Mouse (Mus musculus) heart, adult 2 months (tissue): ENCODE data around the gene Rpl7l1. TPM values are rescaled to one million over a fixed set of nuclear protein-coding genes. Genes with fewer than 3 reads are reported as not detected.

Experiments used
- DNase-seq, 2 experiments: peaks; one replicate each; pipeline ENCODE4 v3.0.0; 2021
- H3K27ac ChIP-seq: fragments of 200-600 bp; 2 replicates; pipeline ENCODE4 v1.8.1; 2022
- H3K27me3 ChIP-seq: fragments of 200-500 bp; 2 replicates; pipeline ENCODE4 v1.6.1; 2012; ENCODE audit warnings: mild to moderate bottlenecking, low read length, inconsistent platforms, mixed read lengths; ENCODE audit not compliant: control insufficient read depth, insufficient read depth
- H3K36me3 ChIP-seq: fragments of 200-500 bp; 2 replicates; pipeline ENCODE4 v1.6.1; 2012; ENCODE audit warnings: low read length, inconsistent platforms; ENCODE audit not compliant: control insufficient read depth, insufficient read depth
- H3K4me1 ChIP-seq: fragments of 200-500 bp; 2 replicates; pipeline ENCODE4 v1.6.1; 2011; ENCODE audit warnings: low read length; ENCODE audit not compliant: control insufficient read depth, insufficient read depth
- H3K4me3 ChIP-seq: fragments of 200-600 bp; 2 replicates; pipeline ENCODE4 v1.8.1; 2022
- H3K79me2 ChIP-seq: fragments of 200-500 bp; replicated peaks from 2 replicates; pipeline ENCODE4 v1.6.1; 2012; ENCODE audit warnings: mild to moderate bottlenecking, inconsistent platforms, low read length, moderate library complexity, mixed read lengths; ENCODE audit not compliant: control insufficient read depth, insufficient read depth
- H3K9ac ChIP-seq: fragments of 200-500 bp; 2 replicates; pipeline ENCODE4 v1.6.1; 2012; ENCODE audit warnings: low read depth, mild to moderate bottlenecking, control low read depth, inconsistent platforms, low read length, mixed read lengths
- CTCF ChIP-seq: fragments of 200-600 bp; IDR thresholded peaks from 2 replicates; pipeline ENCODE4 v1.8.1; 2022; ENCODE audit warnings: antibody characterized with exemption, mild to moderate bottlenecking, moderate library complexity
- EP300 ChIP-seq: fragments of 200-500 bp; IDR thresholded peaks from 2 replicates; pipeline ENCODE4 v1.6.1; 2011; ENCODE audit warnings: low read depth, low read length, control low read depth; ENCODE audit not compliant: insufficient read depth
- POLR2A ChIP-seq: fragments of 200-500 bp; IDR thresholded peaks from 2 replicates; pipeline ENCODE4 v1.6.1; 2011; ENCODE audit warnings: mild to moderate bottlenecking, low read depth, low read length, control low read depth; ENCODE audit not compliant: insufficient read depth
- WGBS: fragments of 180-500 bp; shearing (Covaris S2); methylation state at CpG from one replicate; pipeline ENCODE4 v1.1.7; 2018; 5-methylcytosine and 5-hydroxymethylcytosine counted together
- intact Hi-C: fragments of 180-260 bp; cut with DNase I; formaldehyde crosslinking; loops from one replicate; pipeline ENCODE4 v1.15.1; 2025
- polyA plus RNA-seq: library from polyadenylated mRNA; depleted of rRNA; stranded (reverse); fragments of >200 nt; gene quantifications from 2 replicates; pipeline ENCODE4 v1.2.3, GENCODE M21; 2012
- total RNA-seq, 2 experiments: library from RNA; stranded (reverse); gene quantifications; 2 replicates each; pipeline ENCODE4 v1.2.3; 2021

Rpl7l1 gene
- total and polyA plus RNA-seq, 3 experiments = 19.4 to 54.0 (median 54.0) TPM

- no peaks in the 10 kb centered on the region for H3K79me2 ChIP-seq
- TF ChIP-seq EP300 = no peak
- TF ChIP-seq POLR2A = no peak
- TF ChIP-seq CTCF = no peak
- intact Hi-C loops = no loop called here
- no peak overlapping the region for H3K9ac ChIP-seq
- DNase-seq = no peak
- no peaks in the 10 kb centered on the region for H3K4me1 ChIP-seq
- no peak overlapping the region for H3K4me3 ChIP-seq
- no peak overlapping the region for H3K27ac ChIP-seq
- no peaks in the 10 kb centered on the region for H3K36me3 ChIP-seq
- H3K27me3 ChIP-seq = no peaks in the 10 kb centered on the region
- WGBS = 85% methylated on average over 5 of the region's 5 CpGs
Observed at GRCm38 (mm10) chr17:46786952-46787351, 4.5 kb upstream of the Rpl7l1 start.

- no peak for DNase-seq
- Histone ChIP-seq H3K27ac (peak overlapping the region; percentile 83), H3K9ac (no peak overlapping the region), H3K79me2 (no peaks in the 10 kb centered on the region), H3K36me3 (peaks cover 5% of the 10 kb centered on the region), H3K4me3 (peak overlapping the region; percentile 66), H3K27me3 (no peaks in the 10 kb centered on the region), H3K4me1 (no peaks in the 10 kb centered on the region; the same call in 1 of the 2 replicates)
- TF ChIP-seq EP300 (no peak), POLR2A (no peak), CTCF (no peak)
- WGBS = 87% methylated on average over 2 of the region's 2 CpGs
- intact Hi-C loops = loop anchor here (2.0 kb wide), 1 partner anchor 76 kb away; the partner anchor contains the start of gene Bicral
Observed at GRCm38 (mm10) chr17:46783222-46783565, 722 bp upstream of the Rpl7l1 start.

DNA sequence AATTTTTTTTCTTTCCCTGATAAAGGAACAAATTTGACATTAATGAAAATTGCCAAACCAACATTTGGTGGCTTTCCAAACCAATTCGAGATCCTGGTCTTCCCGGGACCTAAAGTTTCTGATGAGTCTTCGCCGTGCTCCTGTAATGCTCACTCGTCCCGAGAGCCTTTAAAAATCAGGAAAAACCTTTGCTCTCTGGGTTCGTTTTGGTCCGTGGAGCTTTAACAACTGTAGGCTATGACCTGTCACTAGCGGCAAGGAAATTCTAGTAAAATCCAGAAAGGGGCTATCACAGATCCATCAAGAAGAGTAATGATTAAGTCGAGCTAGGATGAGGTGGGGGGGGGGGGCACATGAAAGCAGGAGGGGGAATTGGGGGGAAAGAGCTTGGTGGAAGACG, 596 bp downstream of the Rpl7l1 start:
- no peaks in the 10 kb centered on the region for H3K27me3 ChIP-seq
- H3K9ac ChIP-seq = peak overlapping the region; percentile 46
- TF ChIP-seq POLR2A (no peak), EP300 (no peak)
- no peaks in the 10 kb centered on the region for H3K79me2 ChIP-seq
- peak overlapping the region; percentile 66 for H3K4me3 ChIP-seq
- H3K4me1 ChIP-seq = no peaks in the 10 kb centered on the region; the same call in 1 of the 2 replicates
- 2% methylated on average over 11 of the region's 11 CpGs for WGBS
- H3K27ac ChIP-seq = peak overlapping the region; percentile 83
- no peak for DNase-seq
- peaks cover 5% of the 10 kb centered on the region for H3K36me3 ChIP-seq
- intact Hi-C loops = loop anchor here (1.0 to 2.0 kb wide), 3 partner anchors 10 to 108 kb away; partner anchors contain the start of genes 2310039H08Rik, Bicral and Tbcc

GRCm38 (mm10) chr17:46776087-46776486, 6.4 kb downstream of the Rpl7l1 start:
- Histone ChIP-seq H3K27me3 (no peaks in the 10 kb centered on the region), H3K4me3 (no peak overlapping the region), H3K79me2 (no peaks in the 10 kb centered on the region), H3K36me3 (no peaks in the 10 kb centered on the region; the same call in none of the 2 replicates), H3K9ac (no peak overlapping the region), H3K4me1 (peaks cover 2% of the 10 kb centered on the region), H3K27ac (no peak overlapping the region)
- no peak for DNase-seq
- TF ChIP-seq EP300 = no peak
- intact Hi-C loops = no loop called here
- WGBS = 78% methylated on average over 3 of the region's 3 CpGs

- TF ChIP-seq POLR2A (no peak), EP300 (no peak), CTCF (no peak)
- DNase-seq = no peak
- H3K36me3 ChIP-seq = no peaks in the 10 kb centered on the region
- no peaks in the 10 kb centered on the region for H3K27me3 ChIP-seq
- H3K4me3 ChIP-seq = no peak overlapping the region
- WGBS = 96% methylated on average over 9 of the region's 9 CpGs
- H3K4me1 ChIP-seq = peaks cover 2% of the 10 kb centered on the region
- no peak overlapping the region for H3K9ac ChIP-seq
- H3K79me2 ChIP-seq = no peaks in the 10 kb centered on the region
- H3K27ac ChIP-seq = no peak overlapping the region
- intact Hi-C loops = no loop called here
Observed at GRCm38 (mm10) chr17:46775070-46775469, 7.4 kb downstream of the Rpl7l1 start.

GRCm38 (mm10) chr17:46774131-46774472, 8.4 kb downstream of the Rpl7l1 start:
- Histone ChIP-seq H3K27ac (no peak overlapping the region), H3K36me3 (no peaks in the 10 kb centered on the region), H3K9ac (no peak overlapping the region), H3K4me3 (no peak overlapping the region), H3K4me1 (peaks cover 2% of the 10 kb centered on the region), H3K27me3 (no peaks in the 10 kb centered on the region), H3K79me2 (no peaks in the 10 kb centered on the region)
- no peak for TF ChIP-seq CTCF
- no peak for TF ChIP-seq POLR2A
- TF ChIP-seq EP300 = no peak
- DNase-seq = no peak
- intact Hi-C loops = no loop called here
- WGBS = 58% methylated on average over 2 of the region's 2 CpGs
